Mouse (Mus musculus) heart, postnatal 4 days (tissue): ENCODE results near the gene Opcml. TPM values are rescaled to one million over a fixed set of nuclear protein-coding genes. Genes with fewer than 3 reads are reported as not detected.
A peak's percentile ranks its signal among the peaks of the same experiment; 100 is the strongest.

Experiments used
- DNase-seq: peaks from one replicate; pipeline ENCODE4 v3.0.0; 2021
- total RNA-seq, 2 experiments: library from RNA; stranded (reverse); gene quantifications; 2 replicates each; pipeline ENCODE4 v1.2.3; 2021

Gene Opcml
- total RNA-seq, 2 experiments from 2014 or later = 0.72 to 0.83 TPM

GRCm38 (mm10) chr9:28440192-28440795, 649.7 kb downstream of the Opcml start:
- DNase-seq = peak; percentile 6

GRCm38 (mm10) chr9:28444485-28444884, 653.9 kb downstream of the Opcml start:
- DNase-seq = peak; percentile 20

GRCm38 (mm10) chr9:28444972-28445371, 654.4 kb downstream of the Opcml start:
- DNase-seq = no peak

GRCm38 (mm10) chr9:28445863-28446262, 655.3 kb downstream of the Opcml start:
- DNase-seq = no peak

GRCm38 (mm10) chr9:28446278-28447064, 655.9 kb downstream of the Opcml start:
- no peak for DNase-seq

- no peak for DNase-seq
Observed at GRCm38 (mm10) chr9:28452509-28452908, 661.9 kb downstream of the Opcml start.

- no peak for DNase-seq
Observed at GRCm38 (mm10) chr9:28453062-28453461, 662.5 kb downstream of the Opcml start.

- no peak for DNase-seq
Observed at GRCm38 (mm10) chr9:28457982-28458770, 667.6 kb downstream of the Opcml start.

- no peak for DNase-seq
Observed at GRCm38 (mm10) chr9:28463622-28464021, 673.0 kb downstream of the Opcml start.

- no peak for DNase-seq
Observed at GRCm38 (mm10) chr9:28469419-28469818, 678.8 kb downstream of the Opcml start.

- no peak for DNase-seq
Observed at GRCm38 (mm10) chr9:28471501-28471900, 680.9 kb downstream of the Opcml start.

- no peak for DNase-seq
Observed at GRCm38 (mm10) chr9:28474586-28474985, 684.0 kb downstream of the Opcml start.

GRCm38 (mm10) chr9:28481261-28481660, 690.7 kb downstream of the Opcml start:
- no peak for DNase-seq

GRCm38 (mm10) chr9:28488499-28488898, 697.9 kb downstream of the Opcml start:
- DNase-seq = no peak

GRCm38 (mm10) chr9:28489828-28490227, 699.3 kb downstream of the Opcml start:
- no peak for DNase-seq

- DNase-seq = no peak
Observed at GRCm38 (mm10) chr9:28490410-28490809, 699.8 kb downstream of the Opcml start.

GRCm38 (mm10) chr9:28499841-28500794, 709.5 kb downstream of the Opcml start:
- DNase-seq = no peak

- no peak for DNase-seq
Observed at GRCm38 (mm10) chr9:28513905-28514304, 723.3 kb downstream of the Opcml start.

- no peak for DNase-seq
Observed at GRCm38 (mm10) chr9:28533191-28533590, 742.6 kb downstream of the Opcml start.

GRCm38 (mm10) chr9:28535006-28535405, 744.4 kb downstream of the Opcml start:
- DNase-seq = no peak

- DNase-seq = peak; percentile 5
Observed at GRCm38 (mm10) chr9:28536637-28537036, 746.1 kb downstream of the Opcml start.

GRCm38 (mm10) chr9:28548189-28548588, 757.6 kb downstream of the Opcml start:
- DNase-seq = no peak
